Mouse (Mus musculus) hindlimb bud, embryonic 11.5 days (tissue): ENCODE results near the gene 4930505A04Rik.
"Not testable (repeated sequence)": the region's sequence is repeated elsewhere in the genome, so short reads cannot be mapped to it uniquely, and the experiment has no call there.

Source experiments
- DNase-seq: peaks from one replicate; pipeline ENCODE4 v3.0.0-alpha.2; 2012; ENCODE audit warnings: low read depth, low spot score; ENCODE audit errors: extremely low spot score

The 4930505A04Rik gene

DNA sequence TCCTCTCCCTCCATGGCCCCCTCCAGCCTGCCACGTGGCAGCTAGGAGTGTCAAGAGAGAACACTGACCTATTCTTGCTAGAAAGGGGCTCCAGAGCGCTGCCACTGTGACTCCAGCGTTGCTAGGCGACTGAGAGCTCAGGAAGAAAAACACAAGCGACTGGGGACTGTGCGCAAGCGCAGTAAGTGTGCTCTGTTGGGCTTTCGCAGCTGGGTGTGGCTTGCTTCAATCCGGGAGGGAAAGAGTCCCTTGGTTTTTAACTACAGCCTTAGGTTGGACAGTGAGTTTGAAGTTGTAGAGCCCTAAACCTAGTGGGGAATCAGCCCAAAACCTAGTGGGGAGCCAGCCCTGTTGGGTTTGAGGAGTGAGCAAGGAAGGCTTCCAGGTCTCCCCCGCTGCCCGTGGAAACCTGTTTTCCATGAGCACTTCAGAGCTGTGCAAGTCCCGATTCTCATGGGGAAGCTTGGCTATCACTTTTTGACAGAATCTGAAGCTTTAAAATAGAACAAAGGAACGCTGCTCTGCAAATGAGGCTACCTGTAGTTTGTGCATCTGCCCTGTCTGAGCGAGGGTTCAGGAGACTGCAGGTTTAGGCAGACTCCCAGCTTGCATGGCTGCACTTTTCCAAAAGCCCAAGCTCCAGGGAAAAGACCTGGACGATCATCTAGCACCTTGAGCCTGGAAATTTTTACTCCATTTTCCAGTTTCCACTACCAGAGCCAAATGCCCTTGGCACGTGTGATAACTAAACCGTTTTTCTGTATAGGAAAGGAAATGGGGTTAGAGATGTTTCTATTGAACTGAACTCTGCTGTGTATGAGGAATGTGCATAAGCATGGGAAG, at the start of gene 4930505A04Rik:
Gene 4930505A04Rik, minus strand, starts transcription at position 77 of the 843 bp plus-strand sequence.
- peak; percentile 92 for DNase-seq

DNA sequence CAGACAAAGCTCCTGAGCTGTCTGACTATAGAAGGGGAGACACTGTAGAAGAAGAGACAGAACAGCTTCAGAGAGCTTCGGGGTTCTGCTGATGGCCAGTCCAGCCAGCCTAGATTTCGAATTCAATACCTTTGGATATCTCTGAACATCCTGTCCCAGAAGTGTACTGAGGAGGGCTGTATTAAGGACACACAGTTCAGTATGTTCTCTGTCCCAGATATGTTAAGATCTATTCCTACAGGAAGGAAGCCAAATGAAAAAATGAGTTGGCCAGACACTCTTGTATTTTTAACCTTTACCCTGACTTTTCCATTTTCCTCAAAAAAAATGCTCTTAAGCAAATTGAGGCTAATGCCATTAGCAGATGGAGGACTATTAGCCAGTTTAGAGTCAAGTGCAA, 45.5 kb upstream of the 4930505A04Rik start:
- DNase-seq = no peak

DNA sequence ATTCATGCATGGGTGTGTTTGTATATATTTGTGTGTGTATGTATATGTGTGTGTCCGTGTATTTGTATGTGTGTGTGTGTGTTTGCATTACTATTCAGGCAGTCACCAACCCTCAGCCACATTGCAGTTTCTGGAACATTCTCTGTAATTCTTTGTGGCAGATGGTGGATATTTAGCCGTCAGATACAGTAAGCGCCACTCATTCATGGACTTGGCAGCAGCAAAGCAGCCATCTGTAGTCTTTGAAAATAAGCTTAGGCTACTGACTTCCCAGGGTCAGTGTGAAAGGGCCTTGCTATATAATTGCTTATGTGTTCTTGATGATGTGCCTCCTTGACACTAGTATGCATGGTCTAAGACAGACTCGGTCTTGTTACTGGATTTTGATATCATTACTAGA, 36.6 kb upstream of the 4930505A04Rik start:
- no peak for DNase-seq

DNA sequence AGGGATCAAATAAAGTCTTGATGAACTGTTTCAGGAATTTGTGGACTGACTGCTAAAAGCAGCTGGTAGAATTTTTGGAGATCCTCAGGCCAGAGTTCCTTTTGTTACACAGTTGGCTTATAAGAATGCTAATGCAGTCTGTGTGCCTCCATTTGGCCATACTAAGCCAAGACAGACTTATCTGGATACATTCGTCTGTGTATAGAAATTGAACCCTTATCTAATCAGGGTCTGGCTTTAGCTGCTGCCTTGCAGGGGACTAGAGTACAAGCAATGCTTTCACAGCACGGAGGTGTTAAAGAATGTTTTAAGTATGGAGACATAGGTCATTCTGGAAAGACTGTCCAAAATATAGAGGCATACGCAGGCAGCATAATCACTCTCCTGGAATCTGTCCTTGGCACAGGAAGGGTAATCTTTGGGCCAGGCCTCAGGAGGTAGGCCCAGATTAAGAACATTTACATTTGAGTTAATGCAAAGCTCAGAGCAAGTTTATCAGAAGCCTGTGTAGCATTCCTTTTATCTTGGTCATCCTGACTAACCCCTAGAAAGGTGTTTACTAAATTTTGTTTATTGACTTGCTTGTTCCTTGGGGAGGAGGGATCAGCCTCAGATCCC, 27.2 kb upstream of the 4930505A04Rik start:
- no peak for DNase-seq

DNA sequence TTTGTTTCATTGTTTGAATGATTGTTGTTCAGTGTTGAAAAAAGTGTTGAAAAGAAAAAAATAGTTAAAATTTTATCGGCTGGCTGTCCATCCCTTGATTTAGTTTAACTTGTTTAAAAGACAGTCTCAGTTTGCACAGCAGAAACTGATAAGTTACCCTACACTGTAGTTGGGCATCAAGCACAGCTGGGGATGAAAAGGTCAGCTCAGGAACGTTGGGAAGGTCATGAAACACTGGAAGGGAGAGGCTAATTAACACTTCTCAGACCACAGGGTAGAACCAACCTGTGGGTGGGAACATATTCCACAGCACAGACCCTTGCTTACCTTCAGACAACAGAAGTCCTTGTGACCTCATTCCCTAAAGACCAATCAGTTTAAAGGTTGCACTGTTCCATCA, 25.5 kb upstream of the 4930505A04Rik start:
- no peak for DNase-seq

DNA sequence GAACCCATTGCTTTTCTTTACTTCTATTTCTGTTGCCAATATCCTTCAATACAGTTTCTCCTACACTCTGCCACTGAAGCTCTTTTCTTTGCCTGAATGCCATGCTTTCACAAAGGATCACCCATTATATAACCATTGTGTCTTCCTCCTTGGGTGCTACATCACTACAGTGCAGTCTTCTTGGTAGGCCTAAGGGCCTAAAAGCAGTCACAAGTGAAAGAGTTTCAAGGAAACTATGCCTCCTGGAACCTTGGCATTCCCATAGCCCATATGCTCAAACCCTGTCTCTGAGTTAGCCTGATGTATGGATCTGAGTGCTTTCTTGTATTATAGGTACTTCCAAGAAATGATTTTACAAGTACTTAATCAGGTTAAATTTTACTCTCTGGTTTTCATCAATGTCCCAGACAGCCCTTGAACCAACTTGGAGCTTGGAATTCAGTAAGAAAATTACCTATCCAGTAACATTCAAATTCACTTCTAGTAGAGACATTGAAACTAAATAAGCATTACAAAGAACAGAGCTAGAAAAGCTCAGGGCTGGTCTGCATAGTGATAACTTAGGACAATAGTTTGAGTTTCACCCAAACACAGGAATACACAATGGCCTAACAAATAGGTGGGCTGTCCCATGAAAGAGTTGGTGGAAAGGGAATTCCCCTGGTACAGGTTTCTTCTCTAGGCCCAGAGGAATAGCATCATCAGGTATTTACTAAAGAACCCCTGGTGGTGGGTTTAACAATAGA, 20.1 kb upstream of the 4930505A04Rik start:
- DNase-seq = no peak

DNA sequence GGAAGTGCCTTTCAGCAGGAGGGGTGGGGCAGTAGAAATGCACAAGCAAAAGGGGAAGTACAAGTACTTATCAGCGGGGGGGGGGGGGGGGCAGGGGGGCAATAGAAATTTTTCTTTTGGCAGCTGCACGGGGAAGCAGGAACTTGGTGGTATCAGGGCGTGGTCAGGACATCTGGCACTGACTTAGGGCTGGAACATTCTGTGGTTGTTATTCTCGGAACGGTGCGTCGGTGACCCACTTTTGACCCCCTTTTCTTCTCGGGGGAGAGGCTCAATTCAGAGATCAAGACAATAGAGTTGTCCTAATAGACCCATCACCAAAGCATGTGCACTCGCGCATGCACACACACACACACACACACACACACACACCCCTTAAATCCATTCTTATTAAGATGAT, 16.6 kb upstream of the 4930505A04Rik start:
- DNase-seq = no peak

DNA sequence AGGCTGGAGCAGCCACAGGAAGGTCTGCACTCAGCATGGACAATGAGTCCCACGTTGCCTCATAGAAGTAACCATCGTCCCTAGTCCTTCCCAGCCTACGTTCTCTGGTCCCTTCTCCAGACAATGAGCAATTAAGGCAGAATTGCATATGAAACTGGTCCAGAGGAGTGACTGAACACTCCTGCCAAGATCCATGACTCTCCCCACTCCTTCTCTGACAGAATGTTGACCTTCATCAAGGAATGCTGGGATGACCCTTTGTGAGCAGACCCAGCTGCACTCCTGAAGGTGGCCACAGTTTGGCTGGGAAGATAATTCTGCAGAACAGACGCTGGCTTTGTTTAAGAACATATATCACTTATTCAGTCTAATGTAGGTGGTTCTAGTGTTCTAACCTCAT, 11.7 kb upstream of the 4930505A04Rik start:
- DNase-seq = no peak

DNA sequence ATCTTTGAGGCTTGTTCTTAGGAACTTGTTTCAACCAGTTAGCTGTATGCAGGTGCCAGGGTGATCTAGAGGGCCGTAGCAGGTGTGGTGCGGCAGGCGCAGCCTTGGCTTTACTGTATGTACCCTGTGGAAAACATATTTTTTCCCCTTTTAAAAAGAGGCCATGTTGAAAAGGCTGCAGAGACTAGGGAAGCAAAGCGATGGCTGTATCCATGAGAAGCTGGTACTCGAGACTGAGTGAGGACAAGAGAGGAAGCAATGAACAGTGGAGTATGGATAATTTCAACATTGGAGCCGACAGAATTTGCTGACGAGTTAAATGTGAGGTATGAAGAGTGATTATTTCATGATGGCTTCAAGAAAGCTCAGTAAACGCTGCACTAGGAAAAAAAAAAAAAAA, 440 bp downstream of the 4930505A04Rik start:
- DNase-seq = no peak

DNA sequence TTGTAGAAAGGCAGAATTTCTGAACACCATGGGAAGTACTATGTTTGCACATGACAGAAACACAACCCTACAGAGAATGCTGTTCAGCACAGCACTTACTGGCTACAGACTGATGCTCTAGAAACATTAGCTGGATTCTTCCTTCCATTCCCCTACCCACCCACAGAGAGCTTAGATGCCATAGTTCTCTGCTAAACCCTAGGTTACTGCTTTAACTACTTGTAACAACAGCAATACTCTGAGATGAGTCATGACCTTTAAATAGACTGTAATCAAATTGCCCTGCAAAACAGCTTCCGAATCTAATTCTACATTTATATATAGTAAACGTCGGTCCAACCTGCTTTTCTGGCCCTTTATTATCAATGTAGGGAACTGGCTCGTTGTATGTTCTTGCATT, 17.3 kb downstream of the 4930505A04Rik start:
- no peak for DNase-seq

DNA sequence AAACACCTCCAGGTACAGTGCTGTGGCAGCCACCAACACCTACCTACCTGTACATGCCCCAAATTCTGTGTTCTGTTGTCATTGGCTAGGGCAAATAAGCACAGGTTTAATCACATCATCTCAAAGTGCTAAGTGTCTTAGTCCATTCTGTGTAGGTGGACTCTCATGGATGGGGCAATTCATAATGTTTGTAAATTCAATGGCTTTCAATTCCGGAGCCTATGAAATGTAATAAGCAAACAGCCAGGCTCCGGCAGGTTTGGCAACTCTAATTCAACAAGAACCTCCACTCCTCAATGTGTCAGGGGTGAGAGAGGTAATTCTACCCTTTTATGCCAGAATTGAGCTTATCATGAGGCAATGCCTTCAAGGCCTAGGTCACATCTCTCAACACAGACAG, 23.5 kb downstream of the 4930505A04Rik start:
- DNase-seq = no peak

DNA sequence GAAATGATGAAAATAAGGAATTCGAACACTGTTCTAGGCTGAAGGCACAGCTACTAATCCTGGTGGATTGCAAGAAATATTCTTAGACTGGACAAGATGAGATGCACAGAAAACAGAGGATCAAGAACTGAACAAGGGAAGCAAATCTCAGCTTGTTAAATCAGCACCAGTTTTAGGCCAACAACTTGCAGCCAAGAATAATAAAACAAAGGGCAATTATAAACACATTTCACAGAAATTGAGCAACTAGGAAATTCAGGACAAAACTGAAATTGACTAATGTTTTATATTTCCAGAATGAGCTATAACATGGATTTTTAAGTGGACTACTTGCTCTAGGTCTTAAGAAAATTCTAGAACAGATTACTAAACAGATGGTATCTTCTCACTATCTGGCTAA, 24.1 kb downstream of the 4930505A04Rik start:
- no peak for DNase-seq

DNA sequence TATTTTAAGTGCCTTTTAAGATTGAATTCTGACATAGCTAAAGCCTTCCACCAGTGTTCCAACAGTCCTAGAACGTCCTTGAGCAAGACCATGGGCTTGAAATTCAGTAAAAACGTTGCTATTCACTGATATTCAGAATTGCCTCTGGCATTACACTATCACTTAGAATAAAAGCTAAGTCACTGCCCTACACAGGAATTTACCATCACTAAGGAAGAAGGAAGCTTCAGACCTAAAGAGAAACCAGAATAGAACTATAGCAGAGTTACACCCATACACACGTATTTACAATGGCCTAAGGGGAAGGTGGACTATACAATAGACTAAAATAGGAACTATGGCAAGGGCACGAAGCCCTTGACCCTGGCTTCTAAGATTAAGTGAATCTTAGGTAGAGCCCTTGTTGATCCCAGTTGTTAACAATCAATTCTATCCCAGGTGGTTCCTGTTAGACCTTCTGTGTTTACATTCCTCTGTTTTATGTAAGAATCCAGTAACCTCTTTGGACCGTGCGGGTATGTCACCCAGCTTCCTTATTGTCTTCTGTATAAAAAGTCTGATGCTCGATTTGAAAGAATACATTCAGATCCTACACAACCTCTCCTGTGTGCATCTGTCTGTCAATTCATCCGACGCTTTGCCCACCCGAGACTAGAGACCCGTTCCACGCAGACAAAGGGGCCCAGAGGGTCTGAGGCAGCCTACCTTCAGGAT, 27.3 kb downstream of the 4930505A04Rik start:
- not testable (repeated sequence) for DNase-seq

DNA sequence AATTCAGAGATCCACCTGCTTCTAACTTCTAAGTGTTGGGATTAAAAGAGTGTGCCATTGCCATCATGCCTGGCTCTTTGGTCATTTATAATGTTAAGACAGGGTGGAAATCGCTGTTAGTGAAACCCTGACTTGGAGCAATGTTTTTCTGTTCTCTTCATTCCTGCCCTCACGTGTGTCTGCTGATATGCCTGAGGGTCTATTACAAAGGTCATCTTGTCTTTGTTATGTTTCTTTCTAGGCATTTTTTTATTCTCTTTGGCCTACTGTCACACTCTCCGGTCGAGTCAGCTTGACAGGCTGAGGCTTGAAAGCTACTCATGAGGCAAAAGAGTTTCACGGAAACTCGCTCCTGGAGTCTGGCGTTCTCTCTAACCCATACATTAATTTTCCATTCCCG, 27.9 kb downstream of the 4930505A04Rik start:
- no peak for DNase-seq

DNA sequence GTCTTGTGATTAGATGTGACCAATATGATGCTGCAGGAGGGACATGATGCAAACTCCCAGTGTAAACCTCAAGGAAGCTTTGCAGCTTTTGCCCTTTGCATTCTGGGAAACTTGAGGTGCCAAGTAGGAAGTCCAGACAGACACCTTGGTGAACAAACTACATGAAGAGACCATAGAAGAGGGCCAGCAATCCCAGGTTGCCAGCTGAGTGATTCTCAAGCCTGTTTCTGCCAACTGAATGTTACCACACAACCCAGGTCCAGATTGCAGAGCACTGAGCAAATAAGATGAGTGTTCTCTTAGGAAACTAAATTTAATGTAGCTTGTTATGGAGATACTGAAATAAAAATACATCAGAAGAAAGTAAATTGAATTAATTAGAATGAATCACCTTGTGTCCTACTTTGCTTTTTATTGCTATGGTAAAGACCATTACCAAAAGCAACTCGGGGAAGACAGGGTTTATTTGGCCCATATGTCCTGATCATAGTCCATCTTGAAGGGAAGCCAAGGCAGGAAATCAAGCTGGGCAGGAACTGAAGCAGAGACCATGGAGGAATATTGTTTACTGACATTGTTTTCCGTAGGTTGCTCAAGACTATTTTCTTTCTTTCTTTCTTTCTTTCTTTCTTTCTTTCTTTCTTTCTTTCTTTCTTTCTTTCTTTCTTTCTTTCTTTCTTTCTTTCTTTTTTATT, 38.2 kb downstream of the 4930505A04Rik start:
- DNase-seq = no peak

DNA sequence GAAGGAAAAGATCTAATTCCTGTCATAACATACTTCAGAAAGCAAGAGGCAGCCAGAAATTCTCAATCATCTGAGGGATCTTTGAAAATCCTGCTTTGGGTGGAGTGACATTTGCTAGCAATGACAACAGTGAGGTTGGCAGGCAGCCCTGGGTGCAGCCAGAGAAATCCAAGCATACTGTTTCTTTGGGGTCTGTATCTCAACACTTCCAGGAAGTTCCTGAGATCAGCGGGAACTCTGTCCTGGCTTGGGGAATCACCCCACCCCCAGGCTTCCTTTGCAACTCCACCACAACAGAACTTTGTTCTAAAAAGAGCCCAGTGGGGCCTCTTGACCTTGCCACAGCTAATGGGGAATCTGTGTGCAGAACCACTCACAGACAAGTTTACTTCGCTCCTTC, 66.0 kb downstream of the 4930505A04Rik start:
- no peak for DNase-seq

DNA sequence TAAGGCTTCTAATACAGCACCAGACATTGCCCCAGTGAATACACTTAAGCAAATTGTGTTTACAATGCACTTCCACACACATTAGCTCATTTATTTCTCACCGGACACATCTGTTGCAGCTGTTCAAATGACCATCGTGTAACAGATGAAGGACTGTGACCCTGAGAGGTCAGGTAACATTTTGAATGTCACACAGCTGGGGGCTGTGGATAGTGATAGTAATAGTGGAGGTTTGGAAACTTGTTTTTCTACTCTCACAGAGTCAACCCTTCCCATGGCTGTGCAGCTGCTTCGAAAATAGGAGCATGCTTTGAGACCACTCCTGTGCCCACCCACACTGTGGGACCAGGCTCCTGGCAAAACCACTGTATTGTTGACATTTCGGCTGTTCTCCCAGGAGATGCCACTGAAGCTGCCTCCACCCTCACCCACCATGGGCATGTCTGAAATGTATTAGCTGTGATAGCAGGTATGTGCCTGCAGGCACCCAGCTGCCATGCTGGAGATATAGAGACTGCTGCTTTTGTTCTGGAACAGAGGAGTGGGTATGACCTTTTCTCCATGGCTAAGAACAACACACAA, 66.9 kb downstream of the 4930505A04Rik start:
- DNase-seq = no peak

DNA sequence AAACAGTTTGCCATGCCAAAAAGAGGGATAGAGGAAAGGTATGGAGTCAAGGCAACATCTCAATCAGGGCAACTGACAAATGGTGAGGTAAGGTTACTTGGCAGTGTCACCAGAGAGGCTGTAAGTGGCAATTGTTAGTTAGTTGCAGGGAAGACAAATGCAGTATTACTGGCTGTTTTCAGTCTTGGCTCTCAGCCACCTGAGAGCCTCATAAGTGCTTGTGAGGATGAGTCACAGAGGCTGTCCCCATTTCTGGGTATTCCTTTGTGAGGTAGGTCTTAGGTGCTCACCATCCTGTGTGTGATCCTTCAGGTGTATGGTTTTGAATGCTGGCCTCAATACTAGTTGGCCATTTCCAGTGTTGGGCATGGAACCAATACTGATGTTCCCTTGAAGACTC, 77.3 kb downstream of the 4930505A04Rik start:
- DNase-seq = no peak

DNA sequence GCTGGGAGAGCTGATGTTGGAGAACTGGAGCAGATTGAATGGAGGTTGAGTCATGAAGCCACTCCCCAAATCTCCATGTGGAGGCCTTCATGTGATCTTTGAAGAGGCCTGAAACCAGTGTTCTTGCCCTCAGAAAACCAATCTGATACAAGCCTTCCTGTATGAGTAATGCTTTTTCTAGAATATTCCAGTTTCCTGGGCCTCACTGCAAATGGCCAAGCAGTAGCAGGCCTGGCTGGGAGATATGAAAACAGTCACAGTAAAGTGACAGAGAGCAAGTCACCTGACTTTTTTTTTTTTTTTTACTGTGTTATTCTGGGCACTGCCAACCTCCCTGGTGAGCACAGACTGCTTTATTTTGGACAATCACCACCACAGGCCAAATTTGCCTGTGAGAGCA, 88.6 kb downstream of the 4930505A04Rik start:
- DNase-seq = no peak
